Mouse (Mus musculus) CD4-positive, CD25-positive, alpha-beta regulatory T cell, adult 4 months (primary cell): ENCODE results near the gene Gng12. TPM values are rescaled to one million over a fixed set of nuclear protein-coding genes. Genes with fewer than 3 reads are reported as not detected.
A peak's percentile ranks its signal among the peaks of the same experiment; 100 is the strongest.
"Not testable (repeated sequence)": the region's sequence is repeated elsewhere in the genome, so short reads cannot be mapped to it uniquely, and the experiment has no call there.

Experiments used
- ATAC-seq: one replicate; pipeline ENCODE4 v1.8.0; 2017
- polyA plus RNA-seq, 2 experiments: library from polyadenylated mRNA; unstranded; fragments of 100-300 nt; shearing (Covaris generic); gene quantifications; one replicate each; pipeline ENCODE4 v1.2.1; 2017

Gene Gng12
- polyA plus RNA-seq, 2 experiments from 2014 or later = 15.8 to 21.0 TPM

DNA sequence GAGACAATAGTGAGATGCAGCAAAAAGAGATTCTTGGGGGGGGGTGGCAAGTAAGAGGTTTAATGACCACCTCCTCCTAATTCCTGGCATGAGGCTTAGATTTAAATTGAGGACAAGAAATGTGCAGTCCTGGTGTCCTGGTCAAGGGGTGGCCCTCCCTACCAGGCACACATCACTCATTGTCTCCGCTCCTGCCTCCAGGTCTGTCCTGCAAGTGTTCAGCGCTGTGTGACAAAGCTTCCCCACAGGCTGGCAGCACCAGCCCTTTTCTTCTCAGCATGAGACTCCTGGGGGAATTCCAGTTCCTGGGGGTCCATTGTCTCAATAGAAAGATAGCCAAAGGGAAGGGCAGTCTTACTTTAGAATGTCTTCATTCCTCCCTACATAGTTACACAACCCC is 134.2 kb downstream of the Gng12 start:
- no peak for ATAC-seq

DNA sequence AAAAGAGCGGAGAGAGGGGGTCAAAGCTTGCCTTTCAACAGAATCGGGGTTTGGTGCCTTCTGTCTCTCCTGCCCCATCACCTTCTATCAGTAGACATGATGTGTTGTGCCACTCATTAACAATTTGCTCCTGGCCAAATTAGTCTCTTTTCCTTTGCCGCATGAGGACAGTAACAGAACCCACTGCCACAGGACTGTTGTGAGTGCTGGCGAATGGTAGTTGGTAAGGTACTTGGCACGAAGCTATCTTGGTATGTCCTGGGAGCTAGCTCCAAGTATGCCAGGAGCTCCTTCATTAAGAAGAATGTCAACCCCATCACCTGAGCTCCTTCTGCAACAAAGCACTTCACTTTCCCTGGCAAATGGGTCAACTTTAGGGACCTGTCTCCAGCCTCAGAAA is 134.6 kb downstream of the Gng12 start:
- ATAC-seq = no peak

DNA sequence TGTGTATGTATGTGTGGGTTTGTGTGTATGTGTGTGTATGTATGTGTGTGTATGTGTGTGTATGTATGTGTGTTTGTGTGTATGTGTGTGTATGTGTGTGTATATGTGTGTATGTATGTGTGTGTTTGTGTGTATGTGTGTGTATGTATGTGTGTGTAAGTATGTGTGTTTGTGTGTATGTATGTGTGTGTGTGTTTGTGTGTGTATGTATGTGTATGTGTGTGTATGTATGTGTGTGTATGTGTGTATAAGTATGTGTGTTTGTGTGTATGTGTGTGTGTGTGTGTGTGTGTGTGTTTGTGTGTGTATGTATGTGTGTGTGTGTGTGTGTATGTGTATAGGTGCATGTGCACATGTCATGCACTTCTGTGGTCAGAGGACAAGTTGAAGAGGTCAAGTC is 136.4 kb downstream of the Gng12 start:
- not testable (repeated sequence) for ATAC-seq

DNA sequence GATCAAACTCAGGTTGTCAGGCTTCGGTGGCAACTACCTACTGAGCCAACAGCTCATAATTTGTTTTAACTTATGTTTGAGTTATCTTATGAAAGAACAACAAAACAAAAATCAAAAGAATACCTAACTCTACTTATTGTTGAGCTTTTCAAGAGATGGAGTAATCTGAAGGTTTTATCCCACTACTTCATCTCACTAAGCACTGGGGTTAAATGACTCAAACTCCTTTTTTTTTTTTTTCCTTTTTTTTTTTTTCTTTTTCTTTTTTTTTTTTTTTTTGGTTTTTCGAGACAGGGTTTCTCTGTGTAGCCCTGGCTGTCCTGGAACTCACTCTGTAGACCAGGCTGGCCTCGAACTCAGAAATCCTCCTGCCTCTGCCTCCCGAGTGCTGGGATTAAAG is 136.8 kb downstream of the Gng12 start:
- ATAC-seq = not testable (repeated sequence)

DNA sequence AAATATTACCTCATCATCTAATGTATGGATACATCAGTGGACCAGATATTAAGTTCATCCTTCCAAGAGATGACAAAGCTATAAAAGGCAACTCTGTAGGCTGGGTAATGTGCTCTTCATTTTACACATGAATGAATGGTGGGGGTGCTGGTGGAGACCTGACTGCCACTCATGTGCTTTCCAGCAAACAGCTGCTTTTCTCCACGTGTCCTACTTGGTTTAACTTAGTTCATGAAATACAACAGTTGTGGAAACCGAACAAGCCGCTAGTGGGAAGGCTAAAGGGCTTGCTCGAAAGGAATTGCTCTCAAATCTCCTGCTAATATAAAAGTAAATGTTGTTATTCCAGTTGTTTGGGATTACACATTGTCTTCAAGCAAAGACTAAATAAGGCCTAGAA is 137.4 kb downstream of the Gng12 start:
- no peak for ATAC-seq

DNA sequence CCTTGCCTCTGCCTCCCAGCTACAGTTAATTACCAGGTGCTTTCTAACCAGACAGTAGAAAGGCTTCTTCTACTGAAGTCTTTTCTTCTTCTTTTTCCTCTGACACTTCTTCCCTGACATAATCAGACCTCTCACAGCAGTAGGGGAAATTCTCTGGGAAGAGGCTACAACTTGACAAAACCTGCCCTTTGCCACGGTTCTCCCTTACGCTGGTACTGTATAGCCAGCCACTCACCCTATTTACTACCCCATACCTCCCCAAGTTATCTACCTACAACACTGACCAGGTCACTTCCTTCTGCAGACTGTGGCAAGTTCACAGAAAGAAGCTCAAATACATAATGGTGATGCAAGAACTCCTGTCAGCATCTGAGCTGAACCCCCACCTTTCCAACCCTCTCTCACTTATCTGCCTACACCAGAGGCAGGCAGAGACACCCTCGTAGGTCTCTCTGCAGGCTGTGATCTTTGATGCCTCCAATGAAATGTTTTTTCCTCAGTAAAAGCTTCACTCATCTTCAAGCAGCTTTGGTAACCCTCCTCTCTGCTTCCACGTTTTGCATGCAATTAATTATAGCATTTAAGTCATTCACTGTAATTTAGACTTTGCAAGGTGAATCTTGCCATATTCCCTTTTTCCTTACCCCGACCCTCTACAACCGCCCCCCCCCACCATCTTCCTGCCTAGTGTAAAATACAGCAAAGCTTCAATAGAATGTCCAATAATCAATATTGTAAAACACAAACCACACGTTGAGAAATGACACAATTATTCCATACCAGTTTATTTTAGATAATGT is 138.3 kb downstream of the Gng12 start:
- no peak for ATAC-seq

DNA sequence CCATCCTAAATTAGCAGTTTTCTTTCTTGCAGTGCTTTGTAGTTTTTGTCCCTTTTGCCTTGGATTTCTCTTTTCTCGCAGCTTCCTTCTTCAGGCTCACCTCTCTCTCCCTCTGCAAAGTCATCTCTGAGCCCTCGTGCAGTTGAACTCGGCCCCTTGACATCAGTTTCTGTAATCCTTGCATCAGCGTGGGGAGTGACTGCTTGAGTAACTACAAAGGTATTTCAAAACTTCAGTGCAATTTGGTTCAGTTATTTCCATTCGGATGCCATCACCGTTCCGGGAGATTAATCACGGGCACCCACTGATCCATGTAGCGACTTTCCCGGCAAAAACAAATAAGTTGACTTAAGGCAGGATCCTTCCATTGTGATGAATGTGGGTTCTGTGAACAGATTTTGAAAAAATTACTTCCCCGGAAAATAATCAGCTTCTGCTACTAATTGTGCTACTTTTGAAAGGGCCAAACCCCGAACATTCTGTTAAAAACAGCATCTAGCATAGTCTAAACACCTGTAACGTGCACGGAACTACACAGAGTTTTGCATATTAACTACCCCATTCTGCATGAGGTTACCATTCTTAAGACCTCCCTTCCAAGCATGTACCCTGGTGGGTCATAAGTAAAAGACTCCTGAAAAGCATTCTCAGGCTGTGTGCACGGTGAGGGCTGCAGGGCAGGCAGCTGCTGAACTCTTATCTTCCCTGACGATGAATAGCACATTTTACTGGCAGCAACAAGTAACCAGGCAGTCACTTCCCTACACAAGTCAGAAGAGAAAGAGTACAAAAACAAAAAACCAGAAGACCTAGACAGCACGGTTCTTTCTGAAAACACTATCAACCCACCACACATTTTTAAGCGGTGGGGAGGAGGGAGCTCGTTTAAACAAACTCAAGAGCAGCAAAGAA is 139.4 kb downstream of the Gng12 start:
- ATAC-seq = no peak

DNA sequence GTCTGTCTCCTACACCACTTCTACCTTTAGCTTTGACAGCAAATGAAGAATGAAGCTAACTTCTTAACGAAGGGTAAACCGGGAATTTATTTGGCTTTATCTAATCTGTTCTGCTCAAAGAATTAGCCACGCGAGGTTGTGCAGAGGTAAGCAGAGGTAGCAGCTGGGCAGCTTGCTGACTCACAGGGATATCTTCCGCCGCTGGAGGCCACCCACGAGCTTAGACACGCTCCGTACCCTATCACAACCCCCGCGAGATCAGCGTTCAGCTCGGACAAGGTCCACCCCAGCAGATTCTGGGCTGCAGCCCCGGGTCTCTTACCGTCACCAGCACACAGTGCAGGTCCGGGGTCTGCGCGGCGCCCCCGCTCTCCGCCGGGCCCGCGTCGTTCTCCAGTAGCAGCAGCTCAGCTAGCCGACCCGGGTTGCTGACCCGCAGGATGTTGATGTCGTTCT is 140.2 kb downstream of the Gng12 start:
- ATAC-seq = peak; percentile 43

DNA sequence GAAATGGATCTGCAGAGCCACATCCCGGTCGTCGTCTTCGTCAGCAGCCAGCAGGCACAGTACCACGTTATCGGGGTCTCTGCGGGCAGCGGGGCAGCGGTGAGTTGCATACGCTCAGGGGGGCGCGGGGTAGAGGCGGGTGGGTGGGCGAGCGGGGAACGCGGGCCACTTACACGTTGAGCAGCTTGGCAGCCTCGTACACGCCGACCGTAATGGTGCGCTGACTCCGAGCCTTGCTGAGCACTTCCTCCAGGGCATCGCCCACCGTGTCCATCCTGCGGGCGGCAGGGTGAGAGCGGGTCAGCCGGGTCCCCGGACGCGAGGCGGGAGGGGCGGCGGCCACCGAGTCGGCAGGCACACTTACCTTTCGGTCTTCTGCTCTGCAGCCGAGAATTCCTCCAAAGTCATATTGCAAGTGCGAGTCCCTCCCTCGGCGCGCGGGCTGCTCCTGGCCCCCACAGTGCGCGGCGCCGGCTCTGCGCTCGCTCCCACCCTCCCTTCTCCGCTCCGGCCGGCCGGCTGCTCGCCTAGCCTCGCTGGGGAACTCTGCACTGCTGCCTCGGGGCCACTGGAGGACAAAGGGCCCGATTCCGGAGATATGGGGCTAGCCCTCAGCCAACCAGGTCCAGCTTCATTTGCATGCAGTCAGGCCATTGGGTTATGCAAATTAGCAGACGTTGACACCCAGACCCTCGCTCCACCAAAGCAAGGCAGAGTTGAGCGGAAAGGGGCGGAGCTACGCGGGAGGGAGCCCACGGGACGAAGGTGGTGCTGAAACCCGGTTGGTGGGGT is 140.8 kb downstream of the Gng12 start, which contains the start of gene Gadd45a:
Gadd45a (minus strand) TSS at position 621 of the 792 bp plus-strand sequence.
- peak; percentile 94 for ATAC-seq

DNA sequence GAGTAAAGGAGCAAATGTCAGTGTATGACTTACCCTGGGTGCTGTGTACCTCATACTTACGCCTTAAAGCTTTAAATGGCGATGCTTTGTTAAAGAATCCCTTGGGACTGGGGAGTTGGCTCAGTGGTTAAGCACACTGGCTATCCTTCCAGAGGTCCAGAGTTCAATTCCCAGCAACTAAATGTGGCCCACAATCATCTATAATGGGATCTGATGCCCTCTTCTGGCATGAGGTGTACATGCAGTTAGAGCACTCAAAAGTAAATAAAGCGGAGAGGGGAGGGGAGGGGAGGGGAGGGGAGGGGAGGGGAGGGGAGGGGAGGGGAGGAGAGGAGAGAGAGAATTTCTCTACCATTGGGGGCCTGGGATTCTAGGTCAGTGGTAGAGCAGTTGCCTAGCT is 142.8 kb downstream of the Gng12 start:
- no peak for ATAC-seq

DNA sequence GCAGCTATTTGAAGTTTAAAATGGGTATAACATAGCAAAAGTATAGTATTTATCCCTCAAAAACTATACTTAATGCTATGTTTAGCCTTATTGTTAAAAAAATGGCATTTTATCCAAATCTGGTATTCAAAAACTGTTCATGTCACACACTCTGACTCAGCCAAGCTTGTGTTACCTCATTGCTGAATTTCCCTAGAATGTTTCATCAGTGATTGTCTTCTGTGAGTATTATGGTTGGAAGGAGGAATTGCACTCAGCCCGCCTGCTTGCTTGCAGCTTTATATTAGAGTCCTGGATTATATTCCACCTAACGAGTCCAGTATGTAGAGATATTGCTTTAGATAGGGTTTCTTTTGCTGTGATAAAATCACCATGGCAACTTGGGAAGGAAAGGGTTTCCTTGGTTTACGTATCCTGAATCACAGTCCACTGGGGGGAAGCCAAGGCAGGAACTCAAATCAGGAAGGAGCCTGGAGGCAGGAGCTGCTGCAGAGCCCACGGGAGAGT is 144.8 kb downstream of the Gng12 start:
- ATAC-seq = no peak

DNA sequence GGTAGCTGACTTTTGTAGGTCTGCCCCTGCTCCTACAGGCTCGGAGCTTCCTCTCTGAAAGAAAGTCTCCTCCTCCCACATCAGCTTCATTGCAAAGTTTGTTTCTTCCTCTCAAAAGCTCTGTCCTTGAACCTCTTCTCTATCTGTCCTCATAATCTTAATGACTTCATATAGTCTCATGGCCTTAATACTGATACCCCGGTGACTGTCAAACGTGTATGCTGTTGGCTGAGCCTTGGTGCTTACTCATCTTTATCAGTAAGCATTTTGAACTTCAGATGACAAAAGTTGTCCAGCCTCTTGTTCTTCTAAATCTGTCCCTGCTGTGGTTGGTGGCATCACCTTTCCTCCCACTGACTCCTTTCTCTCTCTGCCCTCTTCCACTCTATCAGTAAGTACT is 149.2 kb downstream of the Gng12 start:
- peak; percentile 18 for ATAC-seq

DNA sequence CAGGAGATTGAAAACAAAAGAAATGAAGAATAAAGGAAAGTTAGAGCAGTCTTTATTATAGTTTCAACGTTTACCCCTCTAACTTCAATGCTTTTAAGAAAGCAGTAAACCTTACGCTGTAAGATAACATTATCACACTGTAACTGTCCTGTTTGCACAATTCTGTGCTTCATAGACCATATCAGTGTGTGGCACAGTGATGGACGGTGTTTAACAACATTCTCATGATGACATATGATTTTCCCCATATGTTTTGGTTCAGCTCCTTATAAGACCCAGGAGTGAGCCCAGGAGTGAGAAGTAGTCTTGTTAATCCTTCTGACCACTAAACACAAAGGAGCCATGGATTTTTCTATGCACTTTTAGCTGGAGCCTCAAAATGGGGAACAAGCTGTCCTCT is 150.7 kb downstream of the Gng12 start:
- no peak for ATAC-seq

DNA sequence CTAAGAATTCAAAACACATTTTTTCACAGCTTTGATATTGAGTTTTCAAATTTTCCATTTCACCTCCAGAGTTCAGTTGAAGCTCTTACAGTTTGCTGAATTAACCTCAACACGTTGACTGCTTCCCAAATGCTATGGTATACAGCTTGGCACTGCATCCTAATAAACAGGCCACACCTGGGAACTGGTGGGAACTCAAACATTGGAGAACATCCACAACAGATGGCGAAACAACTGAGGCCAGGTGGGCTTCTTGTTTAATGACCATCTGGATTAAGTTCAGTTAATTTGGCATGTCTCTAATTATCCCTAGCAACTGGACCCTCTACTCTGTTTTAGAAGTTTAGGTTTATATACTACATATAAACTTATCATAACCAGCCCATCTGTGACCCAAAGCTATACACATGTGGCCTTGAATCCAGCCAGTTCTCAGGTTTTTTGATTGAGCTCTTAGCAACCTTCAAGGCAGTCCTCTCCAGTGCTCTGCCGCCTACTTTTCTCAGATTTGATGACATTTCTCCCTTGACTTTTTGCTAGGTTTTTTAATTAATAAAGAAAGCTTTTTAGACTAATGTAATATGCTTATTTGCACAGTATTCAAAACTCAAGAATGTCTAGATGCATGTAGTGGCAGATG is 152.0 kb downstream of the Gng12 start:
- no peak for ATAC-seq

DNA sequence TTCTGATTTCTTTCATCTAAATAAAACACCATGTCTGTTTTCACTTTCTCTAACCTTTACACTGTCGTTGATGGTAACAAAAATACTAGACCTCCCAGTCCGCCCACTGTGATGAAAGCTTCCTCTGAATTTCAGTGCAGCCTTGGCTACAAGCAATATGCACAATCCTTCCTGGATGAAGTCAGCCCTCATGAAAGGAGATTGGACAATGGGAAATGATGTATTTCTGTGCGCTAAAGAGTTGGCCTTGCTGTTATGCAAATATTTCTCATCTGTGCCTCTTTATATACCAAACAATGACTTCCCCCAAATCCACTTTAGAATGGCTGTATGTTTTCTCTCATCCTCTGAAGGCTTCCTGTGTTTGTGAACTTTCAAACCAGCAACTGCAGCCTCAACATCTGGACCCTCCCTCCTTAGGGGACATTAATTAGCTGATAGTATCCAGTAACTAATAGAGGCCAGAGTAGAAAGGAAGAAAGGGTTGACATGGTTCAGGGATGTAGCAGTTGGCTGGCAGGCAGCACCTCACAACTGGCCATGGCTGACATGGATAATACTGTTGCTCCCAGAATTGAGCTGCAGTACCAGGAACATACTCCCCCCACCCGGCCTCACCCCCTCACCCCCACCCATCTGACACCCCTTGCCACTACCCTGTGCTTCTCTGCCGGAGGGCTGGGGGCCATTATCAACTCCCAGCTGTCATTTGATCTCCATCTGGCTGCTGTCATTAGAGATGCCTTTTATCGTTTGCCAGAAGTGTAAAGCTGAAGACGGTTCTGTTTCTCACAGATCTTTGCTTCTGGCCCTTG is 152.9 kb downstream of the Gng12 start:
- ATAC-seq = no peak

DNA sequence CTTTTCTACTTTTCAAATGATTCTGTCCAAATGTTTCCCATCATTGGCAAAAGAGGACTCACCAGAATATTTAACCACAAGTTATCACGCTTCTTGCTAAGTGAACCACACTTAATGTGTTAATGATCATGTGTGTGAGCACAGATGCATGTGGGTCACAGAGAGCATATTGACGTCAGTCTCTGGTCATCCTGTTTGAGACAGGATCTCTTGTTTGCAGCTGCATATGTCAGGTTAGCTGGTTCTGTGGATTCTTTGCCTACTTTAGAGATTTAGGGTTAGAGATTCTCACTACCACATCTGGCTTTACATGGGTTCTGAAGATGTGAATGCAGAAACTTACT is 153.5 kb downstream of the Gng12 start:
- no peak for ATAC-seq

DNA sequence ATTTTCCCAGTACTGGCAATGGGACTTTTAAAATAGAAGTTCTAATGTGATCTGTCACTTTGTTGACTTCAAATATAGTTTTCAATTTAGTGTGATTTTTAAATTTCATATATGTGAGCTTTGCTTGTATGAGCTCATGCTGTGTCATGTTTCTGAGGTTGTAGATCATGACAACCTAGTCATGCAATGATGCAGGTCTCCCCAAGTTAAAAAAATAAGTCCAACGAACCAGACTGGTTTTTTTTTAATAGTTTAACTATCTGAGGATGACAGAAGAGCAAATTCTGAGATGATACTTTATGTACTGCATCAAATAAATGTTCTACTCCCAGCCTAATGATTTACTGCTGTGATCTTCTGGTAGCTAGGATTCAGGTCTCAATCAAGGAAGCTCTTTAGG is 153.9 kb downstream of the Gng12 start:
- ATAC-seq = no peak

DNA sequence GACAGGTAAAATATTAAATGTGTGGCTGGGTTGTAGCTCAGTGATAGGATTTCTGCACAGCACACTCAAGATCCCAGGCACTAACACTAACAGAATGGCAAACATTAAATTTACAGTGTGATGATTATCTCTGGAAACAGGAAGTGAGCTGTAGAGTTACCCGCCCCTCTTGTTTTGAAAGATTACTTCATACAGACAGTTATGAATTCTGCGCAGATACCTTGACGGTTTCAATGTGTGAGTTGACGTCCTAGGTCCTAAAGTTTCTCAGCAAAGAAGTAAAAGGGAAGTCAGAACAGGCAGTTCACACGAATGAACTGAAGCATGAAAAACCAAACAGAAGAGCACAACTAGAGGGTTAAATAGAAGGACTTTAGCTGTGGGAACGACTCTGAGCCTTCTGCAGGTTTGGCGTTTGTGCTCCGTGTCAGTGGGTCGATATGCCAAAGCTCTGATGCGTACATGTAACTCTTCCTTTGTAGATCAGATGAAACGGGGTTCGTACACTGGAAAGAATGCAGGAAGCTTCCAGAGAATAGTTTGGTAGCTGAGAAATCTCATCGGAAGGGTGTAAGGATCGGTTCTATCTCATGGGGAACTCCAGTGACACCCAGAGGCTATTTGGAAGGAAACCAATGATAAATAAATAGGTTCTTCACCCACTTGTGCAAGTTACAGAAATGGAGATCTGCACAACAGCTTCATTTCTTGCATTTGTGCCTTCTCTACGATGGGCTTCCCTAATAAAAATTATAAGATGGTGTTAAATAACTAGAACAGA is 160.1 kb downstream of the Gng12 start:
- peak; percentile 84 for ATAC-seq

DNA sequence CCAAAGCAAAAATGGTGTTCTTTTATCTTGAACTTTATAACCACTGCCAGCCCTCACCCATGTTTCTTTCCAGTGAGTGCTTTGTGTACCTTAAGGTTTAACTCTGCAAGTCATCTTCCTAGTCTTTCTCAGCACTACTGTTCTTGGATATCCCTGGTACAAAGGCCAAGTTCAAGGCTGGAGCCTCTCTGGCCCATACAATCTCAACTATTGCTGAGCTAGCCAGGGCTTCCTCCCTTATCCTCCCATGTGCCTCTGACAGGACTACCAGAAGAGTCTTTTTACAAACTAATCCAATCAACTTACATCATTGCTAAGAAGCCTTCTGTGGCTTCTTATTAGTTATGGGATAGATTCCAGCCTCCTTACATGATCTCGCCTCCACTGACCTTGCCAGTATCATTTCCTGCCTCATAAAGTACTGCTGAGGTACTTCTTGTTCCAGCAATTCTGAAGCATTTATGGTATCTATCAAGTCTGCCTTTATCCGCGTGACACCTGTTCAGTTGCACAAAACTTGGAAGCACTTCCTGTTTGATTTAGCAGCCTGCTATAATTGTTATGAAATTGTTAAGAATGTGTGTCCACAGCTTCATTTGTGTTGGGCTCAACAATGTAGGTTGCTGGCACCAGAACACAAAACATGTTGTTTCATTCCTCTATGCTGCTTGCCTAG is 160.8 kb downstream of the Gng12 start:
- ATAC-seq = peak; percentile 6

DNA sequence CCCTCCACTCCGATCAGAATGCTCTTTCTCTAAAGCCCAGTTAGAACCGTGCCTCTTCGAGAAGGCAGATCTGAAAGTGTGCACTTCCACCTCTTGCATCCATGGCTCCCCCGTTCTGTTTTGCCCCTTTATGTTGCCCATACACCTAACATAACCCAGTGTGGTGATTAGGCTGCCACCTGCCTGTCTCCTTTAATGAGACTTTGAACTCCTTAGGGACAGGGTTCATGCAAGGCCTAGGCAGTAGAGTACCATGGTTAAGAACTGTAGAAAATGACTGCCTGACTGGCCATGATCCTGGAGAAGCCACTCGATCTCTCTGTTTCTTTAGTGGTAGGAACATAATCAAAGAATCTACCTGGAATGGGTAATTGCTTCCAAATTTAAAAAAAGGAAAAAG is 161.4 kb downstream of the Gng12 start:
- ATAC-seq = no peak
